Mouse (Mus musculus) small intestine, adult 2 months (tissue): Measurements from ENCODE around the gene Cdhr1. TPM values are rescaled to one million over a fixed set of nuclear protein-coding genes. Genes with fewer than 3 reads are reported as not detected.

Experiments
- H3K27ac ChIP-seq: fragments of 200-500 bp; 2 replicates; pipeline ENCODE4 v1.5.1; 2012; ENCODE audit warnings: low read depth, low read length, control low read depth, inconsistent platforms; ENCODE audit not compliant: insufficient read depth
- H3K27me3 ChIP-seq: fragments of 200-500 bp; 2 replicates; pipeline ENCODE4 v1.6.1; 2012; ENCODE audit warnings: mild to moderate bottlenecking, moderate library complexity, low read length, inconsistent platforms; ENCODE audit not compliant: control insufficient read depth, insufficient read depth
- H3K36me3 ChIP-seq: fragments of 200-500 bp; 2 replicates; pipeline ENCODE4 v1.6.1; 2012; ENCODE audit warnings: mild to moderate bottlenecking, low read length, control low read depth, inconsistent platforms; ENCODE audit not compliant: control insufficient read depth, insufficient read depth
- H3K4me1 ChIP-seq: fragments of 200-500 bp; 2 replicates; pipeline ENCODE4 v1.6.1; 2012; ENCODE audit warnings: low read length, inconsistent platforms, mixed read lengths; ENCODE audit not compliant: control insufficient read depth, insufficient read depth, insufficient read length
- H3K4me3 ChIP-seq: fragments of 200-500 bp; 2 replicates; pipeline ENCODE4 v1.5.1; 2012; ENCODE audit warnings: low read depth, mild to moderate bottlenecking, control low read depth, inconsistent platforms, low read length, moderate library complexity
- CTCF ChIP-seq: fragments of 200-500 bp; IDR thresholded peaks from 2 replicates; pipeline ENCODE4 v1.5.1; 2012; ENCODE audit warnings: low read depth, mild to moderate bottlenecking, control low read depth, inconsistent platforms, low read length, moderate library complexity, mixed read lengths; ENCODE audit not compliant: insufficient replicate concordance, insufficient read length; ENCODE audit errors: extremely low read depth
- POLR2A ChIP-seq: fragments of 200-500 bp; IDR thresholded peaks from 2 replicates; pipeline ENCODE4 v1.6.1; 2012; ENCODE audit warnings: low read depth, mild to moderate bottlenecking, control low read depth, inconsistent platforms, low read length, moderate library complexity
- WGBS: fragments of 180-500 bp; shearing (Covaris S2); methylation state at CpG from one replicate; pipeline ENCODE4 v1.1.7; 2018; 5-methylcytosine and 5-hydroxymethylcytosine counted together
- polyA plus RNA-seq: library from polyadenylated mRNA; depleted of rRNA; stranded (reverse); fragments of >200 nt; gene quantifications from 2 replicates; pipeline ENCODE4 v1.2.3, GENCODE M21; 2012

Cdhr1 gene
- polyA plus RNA-seq, 1 experiment, result 0.11 TPM

GRCm38 (mm10) chr14:37127652-37128051 is 29.5 kb upstream of the Cdhr1 start:
- no peaks in the 10 kb centered on the region for H3K27me3 ChIP-seq
- 46% methylated on average over 4 of the region's 4 CpGs for WGBS
- TF ChIP-seq CTCF, result no peak
- no peak for TF ChIP-seq POLR2A
- H3K36me3 ChIP-seq, result peaks cover 55% of the 10 kb centered on the region
- H3K4me1 ChIP-seq, result no peaks in the 10 kb centered on the region
- H3K27ac ChIP-seq, result no peak overlapping the region
- no peak overlapping the region for H3K4me3 ChIP-seq

- Histone ChIP-seq H3K27ac (no peak overlapping the region), H3K4me1 (no peaks in the 10 kb centered on the region), H3K36me3 (peaks cover 25% of the 10 kb centered on the region), H3K4me3 (no peak overlapping the region), H3K27me3 (no peaks in the 10 kb centered on the region)
- WGBS, result 96% methylated on average over 4 of the region's 4 CpGs
- TF ChIP-seq CTCF (no peak), POLR2A (no peak)
Measured at GRCm38 (mm10) chr14:37119233-37119632, 21.1 kb upstream of the Cdhr1 start.

- 65% methylated on average over 3 of the region's 3 CpGs for WGBS
- TF ChIP-seq CTCF, result no peak
- no peak for TF ChIP-seq POLR2A
Measured at GRCm38 (mm10) chr14:37113922-37114321, 15.8 kb upstream of the Cdhr1 start, which contains the start of gene 2610528A11Rik. Gene 2610528A11Rik, minus strand, starts transcription at chr14:37114022.

GRCm38 (mm10) chr14:37112931-37113330 is 14.8 kb upstream of the Cdhr1 start:
- 84% methylated on average over 7 of the region's 7 CpGs for WGBS
- no peaks in the 10 kb centered on the region for H3K27me3 ChIP-seq
- no peak overlapping the region for H3K4me3 ChIP-seq
- H3K4me1 ChIP-seq, result no peaks in the 10 kb centered on the region
- TF ChIP-seq CTCF (no peak), POLR2A (no peak)
- H3K36me3 ChIP-seq, result no peaks in the 10 kb centered on the region
- H3K27ac ChIP-seq, result no peak overlapping the region

More at GRCm38 (mm10) chr14:37113922-37114321, 15.8 kb upstream of the Cdhr1 start, which contains the start of gene 2610528A11Rik:
- no peak within 1 kb of the TSS for H3K4me3 ChIP-seq
- H3K27me3 ChIP-seq, result no peaks in the 10 kb centered on the region
- no peaks in the 10 kb centered on the region for H3K36me3 ChIP-seq
- no peaks in the 10 kb centered on the region for H3K4me1 ChIP-seq
- no peak within 1 kb of the TSS for H3K27ac ChIP-seq

GRCm38 (mm10) chr14:37111371-37111770 is 13.2 kb upstream of the Cdhr1 start:
- Histone ChIP-seq H3K27me3 (no peaks in the 10 kb centered on the region), H3K27ac (no peak overlapping the region), H3K4me1 (no peaks in the 10 kb centered on the region), H3K36me3 (no peaks in the 10 kb centered on the region), H3K4me3 (no peak overlapping the region)
- TF ChIP-seq POLR2A (no peak), CTCF (no peak)

GRCm38 (mm10) chr14:37110456-37110855 is 12.3 kb upstream of the Cdhr1 start:
- Histone ChIP-seq H3K27ac (no peak overlapping the region), H3K36me3 (no peaks in the 10 kb centered on the region), H3K27me3 (no peaks in the 10 kb centered on the region), H3K4me3 (no peak overlapping the region), H3K4me1 (no peaks in the 10 kb centered on the region)
- 74% methylated on average over 2 of the region's 2 CpGs for WGBS
- no peak for TF ChIP-seq CTCF
- no peak for TF ChIP-seq POLR2A

- no peak overlapping the region for H3K27ac ChIP-seq
- no peaks in the 10 kb centered on the region for H3K4me1 ChIP-seq
- 9% methylated on average over 9 of the region's 9 CpGs for WGBS
- no peaks in the 10 kb centered on the region for H3K36me3 ChIP-seq
- H3K4me3 ChIP-seq, result 0 out of 2 replicates have a peak overlapping the region, but pooled peaks have one; percentile 3
- TF ChIP-seq CTCF, result no peak
- no peak for TF ChIP-seq POLR2A
- no peaks in the 10 kb centered on the region for H3K27me3 ChIP-seq
Measured at GRCm38 (mm10) chr14:37109975-37110374, 11.8 kb upstream of the Cdhr1 start.

GRCm38 (mm10) chr14:37109460-37109859 is 11.3 kb upstream of the Cdhr1 start:
- Histone ChIP-seq H3K27me3 (no peaks in the 10 kb centered on the region), H3K36me3 (no peaks in the 10 kb centered on the region), H3K4me3 (no peak overlapping the region), H3K27ac (no peak overlapping the region), H3K4me1 (no peaks in the 10 kb centered on the region)
- TF ChIP-seq CTCF (no peak), POLR2A (no peak)
- 28% methylated on average over 8 of the region's 8 CpGs for WGBS
